Comparison of ENCODE assay signal across 12 mouse cellular contexts in genomic region chr12:86175476-86175942, GRCm38 (mm10).
DNase-seq lines count a peak whose midpoint lies in the region; ATAC-seq and TF ChIP-seq lines count a peak whose summit lies in the region.
"Had no signal": no experiment of that assay in that cellular context is flagged by ENCODE, and none has a peak within 500 bp of the region (broad histone marks: within the 10 kb centered on the region; RNA-seq: fewer than 3 reads in every experiment).

No protein-coding gene starts in this region.

- H3K4me1 ChIP-seq in heart, embryonic 13.5 days, result peaks cover 31% of the 10 kb centered on the region
- peaks cover 36% of the 10 kb centered on the region for H3K4me1 ChIP-seq in midbrain, embryonic 12.5 days
- 0 out of 2 replicates have a peak, but pooled peaks cover 3% of the 10 kb centered on the region for H3K4me1 ChIP-seq in midbrain, postnatal 0 days (ENCODE audit: insufficient read depth, low read length)
- peaks cover 29% of the 10 kb centered on the region for H3K4me1 ChIP-seq in midbrain, embryonic 14.5 days (ENCODE audit: control insufficient read depth, insufficient read depth, low read length)

- no peaks in the 10 kb centered on the region for H3K9me3 ChIP-seq in heart, embryonic 13.5 days
- H3K9me3 ChIP-seq in midbrain, embryonic 12.5 days, result no peaks in the 10 kb centered on the region
- no peaks in the 10 kb centered on the region for H3K9me3 ChIP-seq in midbrain, postnatal 0 days (ENCODE audit: low read length)
- H3K9me3 ChIP-seq in midbrain, embryonic 14.5 days (ENCODE audit: control insufficient read depth, low read length), result no peaks in the 10 kb centered on the region

- 28% methylated on average over 12 of the region's 12 CpGs for WGBS in heart, embryonic 13.5 days
- 14% methylated on average over 12 of the region's 12 CpGs for WGBS in midbrain, embryonic 12.5 days
- 14% methylated on average over 12 of the region's 12 CpGs for WGBS in midbrain, postnatal 0 days
- 16% methylated on average over 12 of the region's 12 CpGs for WGBS in midbrain, embryonic 14.5 days

- intact Hi-C loops in heart, postnatal 10 days (cut with DNase I), result no loop called here
- intact Hi-C loops in gastrocnemius, postnatal 36 days (cut with DNase I), result no loop called here

- no peak overlapping the region for H3K9ac ChIP-seq in heart, embryonic 13.5 days
- H3K9ac ChIP-seq in midbrain, embryonic 12.5 days (replicated peaks), result no peak overlapping the region; the same call in 1 of the 2 replicates
- H3K9ac ChIP-seq in midbrain, postnatal 0 days (replicated peaks; ENCODE audit: low read length, poor library complexity, severe bottlenecking), result no peak overlapping the region
- H3K9ac ChIP-seq in midbrain, embryonic 14.5 days (replicated peaks; ENCODE audit: low read length), result no peak overlapping the region; the same call in 1 of the 2 replicates

- H3K4me2 ChIP-seq in heart, embryonic 13.5 days, result peak overlapping the region; percentile 24; the same call in 1 of the 2 replicates
- H3K4me2 ChIP-seq in midbrain, embryonic 12.5 days (replicated peaks), result no peak overlapping the region
- H3K4me2 ChIP-seq in midbrain, postnatal 0 days (ENCODE audit: low read depth, low read length, poor library complexity, severe bottlenecking), result no peak overlapping the region
- H3K4me2 ChIP-seq in midbrain, embryonic 14.5 days (ENCODE audit: low read length), result no peak overlapping the region

- ATAC-seq in heart, embryonic 13.5 days (ENCODE audit: extremely low read depth, insufficient number of reproducible peaks, low FRiP score, low TSS enrichment), result no peak
- no peak for ATAC-seq in midbrain, embryonic 12.5 days (ENCODE audit: low FRiP score, low read depth)
- no peak for ATAC-seq in midbrain, postnatal 0 days (ENCODE audit: low FRiP score)
- ATAC-seq in midbrain, embryonic 14.5 days (ENCODE audit: low FRiP score, low TSS enrichment), result no peak
- ATAC-seq: CD4-positive, CD25-positive, alpha-beta regulatory T cell, adult 4 months had no signal

- no peak overlapping the region for H3K27ac ChIP-seq in heart, embryonic 13.5 days (replicated peaks)
- H3K27ac ChIP-seq in midbrain, embryonic 12.5 days (replicated peaks), result peak overlapping the region; percentile 49
- no peak overlapping the region for H3K27ac ChIP-seq in midbrain, postnatal 0 days (ENCODE audit: low read depth, low read length)
- H3K27ac ChIP-seq in midbrain, embryonic 14.5 days (replicated peaks; ENCODE audit: low read depth, low read length), result peak overlapping the region; percentile 52

- DNase-seq in heart, postnatal 10 days, result no peak
- no peak for DNase-seq in midbrain, postnatal 0 days (ENCODE audit: low spot score)
- peak; percentile 17 for DNase-seq in fibroblast of lung, adult 2 months (ENCODE audit: low read depth)
- DNase-seq in midbrain, embryonic 14.5 days, result peak; percentile 57
- no peak for DNase-seq in gastrocnemius, postnatal 36 days
- no peak for DNase-seq in natural killer cell, adult 2 months (ENCODE audit: low spot score in 2 of 2)
- DNase-seq: cerebellum, adult 9-10 months; kidney, postnatal 10 days; thymus, adult 2 months had no signal

- no peaks in the 10 kb centered on the region for H3K36me3 ChIP-seq in heart, embryonic 13.5 days
- H3K36me3 ChIP-seq in midbrain, embryonic 12.5 days, result no peaks in the 10 kb centered on the region
- no peaks in the 10 kb centered on the region for H3K36me3 ChIP-seq in midbrain, postnatal 0 days (ENCODE audit: insufficient read depth, low read length)
- H3K36me3 ChIP-seq in midbrain, embryonic 14.5 days (ENCODE audit: control insufficient read depth, insufficient read depth, low read length), result no peaks in the 10 kb centered on the region

- no peak for TF ChIP-seq CTCF in midbrain, postnatal 0 days (IDR thresholded peaks at IDR 0.05)

- peaks cover 12% of the 10 kb centered on the region; the same call in 1 of the 2 replicates for H3K27me3 ChIP-seq in heart, embryonic 13.5 days (replicated peaks)
- H3K27me3 ChIP-seq in midbrain, embryonic 12.5 days, result peaks cover 20% of the 10 kb centered on the region; the same call in 1 of the 2 replicates
- no peaks in the 10 kb centered on the region for H3K27me3 ChIP-seq in midbrain, postnatal 0 days (ENCODE audit: insufficient read depth, low read length)
- no peaks in the 10 kb centered on the region for H3K27me3 ChIP-seq in midbrain, embryonic 14.5 days (ENCODE audit: control insufficient read depth, insufficient read depth, low read length)

- no peak overlapping the region for H3K4me3 ChIP-seq in heart, embryonic 13.5 days
- H3K4me3 ChIP-seq in midbrain, embryonic 12.5 days, result no peak overlapping the region
- no peak overlapping the region for H3K4me3 ChIP-seq in midbrain, postnatal 0 days (ENCODE audit: low read depth, low read length)
- H3K4me3 ChIP-seq in midbrain, embryonic 14.5 days (replicated peaks; ENCODE audit: low read depth, low read length), result no peak overlapping the region

Comparison
In these comparisons a context has a peak if more than half of its experiments do, and no peak if none do; other contexts are left out.
1. H3K27ac ChIP-seq: peak in midbrain, embryonic 12.5 days (single experiment) and midbrain, embryonic 14.5 days (single experiment); none in heart, embryonic 13.5 days (single experiment) and midbrain, postnatal 0 days (single experiment).
2. DNase-seq: peak in fibroblast of lung, adult 2 months (single experiment) and midbrain, embryonic 14.5 days (single experiment); none in heart, postnatal 10 days (0 of 2), midbrain, postnatal 0 days (single experiment), gastrocnemius, postnatal 36 days (0 of 2) and natural killer cell, adult 2 months (0 of 2).